Mouse (Mus musculus) embryo, embryonic 11.5 days (tissue): ENCODE results near the gene Rxfp4.

Experiments used
- DNase-seq: peaks from one replicate; pipeline ENCODE4 v3.0.0-alpha.2; 2012; ENCODE audit warnings: low read depth, low spot score

Gene Rxfp4

GRCm38 (mm10) chr3:88628766-88629165 lies 24.2 kb downstream of the Rxfp4 start:
- DNase-seq = no peak

- no peak for DNase-seq
Measured at GRCm38 (mm10) chr3:88627535-88627934, 25.4 kb downstream of the Rxfp4 start.

- no peak for DNase-seq
Measured at GRCm38 (mm10) chr3:88627114-88627513, 25.8 kb downstream of the Rxfp4 start.

- no peak for DNase-seq
Measured at GRCm38 (mm10) chr3:88626316-88626715, 26.6 kb downstream of the Rxfp4 start.

GRCm38 (mm10) chr3:88625531-88625930 lies 27.4 kb downstream of the Rxfp4 start:
- no peak for DNase-seq

GRCm38 (mm10) chr3:88624951-88625350 lies 28.0 kb downstream of the Rxfp4 start:
- no peak for DNase-seq

- DNase-seq = no peak
Measured at GRCm38 (mm10) chr3:88624324-88624723, 28.6 kb downstream of the Rxfp4 start.

- DNase-seq = no peak
Measured at GRCm38 (mm10) chr3:88623346-88624135, 29.4 kb downstream of the Rxfp4 start.

GRCm38 (mm10) chr3:88622941-88623345 lies 30.0 kb downstream of the Rxfp4 start:
- no peak for DNase-seq

GRCm38 (mm10) chr3:88622113-88622940 lies 30.6 kb downstream of the Rxfp4 start:
- DNase-seq = no peak

GRCm38 (mm10) chr3:88621537-88622112 lies 31.3 kb downstream of the Rxfp4 start:
- DNase-seq = no peak

- DNase-seq = peak; percentile 63
Measured at GRCm38 (mm10) chr3:88620992-88621536, 31.9 kb downstream of the Rxfp4 start.

GRCm38 (mm10) chr3:88620146-88620991 lies 32.6 kb downstream of the Rxfp4 start:
- no peak for DNase-seq

- DNase-seq = no peak
Measured at GRCm38 (mm10) chr3:88619113-88620097, 33.5 kb downstream of the Rxfp4 start.

GRCm38 (mm10) chr3:88618074-88618871 lies 34.7 kb downstream of the Rxfp4 start:
- DNase-seq = no peak

- DNase-seq = no peak
Measured at GRCm38 (mm10) chr3:88616951-88617500, 35.9 kb downstream of the Rxfp4 start.

- DNase-seq = no peak
Measured at GRCm38 (mm10) chr3:88615902-88616391, 37.0 kb downstream of the Rxfp4 start.

- DNase-seq = no peak
Measured at GRCm38 (mm10) chr3:88615117-88615516, 37.8 kb downstream of the Rxfp4 start.

- DNase-seq = no peak
Measured at GRCm38 (mm10) chr3:88614418-88614817, 38.5 kb downstream of the Rxfp4 start.
